24 mouse cellular contexts compared by ENCODE assay signal in the genomic region with DNA sequence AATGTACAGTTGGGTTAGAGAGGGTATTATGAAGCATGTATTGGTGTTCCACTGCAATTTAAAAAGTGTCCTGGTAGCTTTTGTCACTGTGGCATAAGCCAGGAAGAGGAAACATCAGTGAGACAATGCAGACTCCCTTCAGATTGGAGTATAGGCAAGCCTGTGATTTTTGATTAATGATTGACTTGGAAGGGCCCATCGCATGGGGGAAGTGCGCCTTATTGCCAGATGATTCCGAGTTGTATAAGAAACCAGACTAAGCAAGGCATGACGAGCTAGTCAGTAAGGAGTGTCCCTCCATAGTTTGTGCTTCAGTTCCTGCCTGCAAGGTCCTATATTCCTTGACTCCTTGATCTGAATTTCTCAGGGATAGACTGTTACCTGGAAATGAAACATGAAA.
DNase-seq lines count a peak whose midpoint lies in the region; ATAC-seq and TF ChIP-seq lines count a peak whose summit lies in the region.
"Had no signal": no experiment of that assay in that cellular context is flagged by ENCODE, and none has a peak within 500 bp of the region (broad histone marks: within the 10 kb centered on the region; RNA-seq: fewer than 3 reads in every experiment).

No protein-coding gene starts in this region.

- H3K4me2 ChIP-seq in intestine, embryonic 15.5 days (replicated peaks), result no peak overlapping the region
- no peak overlapping the region for H3K4me2 ChIP-seq in intestine, postnatal 0 days (replicated peaks; ENCODE audit: low read depth)
- H3K4me2 ChIP-seq in kidney, embryonic 15.5 days, result no peak overlapping the region
- H3K4me2 ChIP-seq in intestine, embryonic 16.5 days (ENCODE audit: low read depth, low read length), result no peak overlapping the region
- H3K4me2 ChIP-seq: embryonic facial prominence, embryonic 12.5 days; forebrain, embryonic 13.5 days had no signal

- H3K9ac ChIP-seq in intestine, embryonic 15.5 days, result no peak overlapping the region
- H3K9ac ChIP-seq in intestine, postnatal 0 days (ENCODE audit: low read depth, low read length), result no peak overlapping the region
- no peak overlapping the region for H3K9ac ChIP-seq in kidney, embryonic 15.5 days
- no peak overlapping the region for H3K9ac ChIP-seq in intestine, embryonic 16.5 days (ENCODE audit: low read depth, low read length)
- H3K9ac ChIP-seq: embryonic facial prominence, embryonic 12.5 days; forebrain, embryonic 13.5 days had no signal

- no peak overlapping the region for H3K27ac ChIP-seq in intestine, embryonic 15.5 days
- H3K27ac ChIP-seq in intestine, postnatal 0 days (ENCODE audit: low read depth, low read length), result no peak overlapping the region
- H3K27ac ChIP-seq in kidney, embryonic 15.5 days, result no peak overlapping the region
- H3K27ac ChIP-seq in layer of hippocampus, adult 2 months, result 0 out of 2 replicates have a peak overlapping the region, but pooled peaks have one; percentile 3
- no peak overlapping the region for H3K27ac ChIP-seq in intestine, embryonic 16.5 days (ENCODE audit: low read length)
- H3K27ac ChIP-seq: embryonic facial prominence, embryonic 10.5 days; embryonic facial prominence, embryonic 12.5 days; forebrain, embryonic 13.5 days had no signal

- no peaks in the 10 kb centered on the region for H3K4me1 ChIP-seq in intestine, embryonic 15.5 days (replicated peaks)
- H3K4me1 ChIP-seq in intestine, postnatal 0 days (replicated peaks; ENCODE audit: control insufficient read depth, insufficient read depth, low read length), result no peaks in the 10 kb centered on the region
- 0 out of 2 replicates have a peak, but pooled peaks cover 3% of the 10 kb centered on the region for H3K4me1 ChIP-seq in kidney, embryonic 15.5 days
- no peaks in the 10 kb centered on the region for H3K4me1 ChIP-seq in intestine, embryonic 16.5 days (ENCODE audit: control insufficient read depth, insufficient read depth, low read length)
- H3K4me1 ChIP-seq: embryonic facial prominence, embryonic 12.5 days had no signal

- no peaks in the 10 kb centered on the region for H3K9me3 ChIP-seq in intestine, embryonic 15.5 days
- no peaks in the 10 kb centered on the region for H3K9me3 ChIP-seq in intestine, postnatal 0 days (ENCODE audit: control insufficient read depth)
- H3K9me3 ChIP-seq in kidney, embryonic 15.5 days (replicated peaks), result no peaks in the 10 kb centered on the region
- H3K9me3 ChIP-seq in intestine, embryonic 16.5 days (ENCODE audit: control insufficient read depth, low read length), result no peaks in the 10 kb centered on the region
- H3K9me3 ChIP-seq: embryonic facial prominence, embryonic 10.5 days; embryonic facial prominence, embryonic 12.5 days; forebrain, embryonic 13.5 days had no signal

- WGBS in intestine, embryonic 15.5 days, result 53% methylated on average over 4 of the region's 4 CpGs
- 24% methylated on average over 4 of the region's 4 CpGs for WGBS in intestine, postnatal 0 days
- 68% methylated on average over 4 of the region's 4 CpGs for WGBS in kidney, embryonic 15.5 days
- 55% methylated on average over 4 of the region's 4 CpGs for WGBS in intestine, embryonic 16.5 days

- no peak overlapping the region for H3K4me3 ChIP-seq in intestine, embryonic 15.5 days (replicated peaks)
- no peak overlapping the region for H3K4me3 ChIP-seq in intestine, postnatal 0 days (ENCODE audit: low read depth, low read length)
- H3K4me3 ChIP-seq in kidney, embryonic 15.5 days (replicated peaks), result no peak overlapping the region
- H3K4me3 ChIP-seq in layer of hippocampus, adult 2 months, result no peak overlapping the region
- no peak overlapping the region for H3K4me3 ChIP-seq in intestine, embryonic 16.5 days (ENCODE audit: low read length)
- H3K4me3 ChIP-seq: embryonic facial prominence, embryonic 10.5 days; embryonic facial prominence, embryonic 12.5 days; forebrain, embryonic 13.5 days had no signal

- no peak for TF ChIP-seq CTCF in intestine, postnatal 0 days (IDR thresholded peaks at IDR 0.05; ENCODE audit: low read depth)
- no peak for TF ChIP-seq CTCF in layer of hippocampus, adult 2 months (conservative IDR thresholded peaks at IDR 0.05)

- no peaks in the 10 kb centered on the region for H3K27me3 ChIP-seq in intestine, embryonic 15.5 days (replicated peaks)
- no peaks in the 10 kb centered on the region for H3K27me3 ChIP-seq in intestine, postnatal 0 days (replicated peaks; ENCODE audit: control insufficient read depth, insufficient read depth, low read length)
- H3K27me3 ChIP-seq in kidney, embryonic 15.5 days, result no peaks in the 10 kb centered on the region
- H3K27me3 ChIP-seq in intestine, embryonic 16.5 days (replicated peaks; ENCODE audit: control insufficient read depth, insufficient read depth, low read length), result no peaks in the 10 kb centered on the region
- H3K27me3 ChIP-seq: CH12.LX; embryonic facial prominence, embryonic 12.5 days; forebrain, embryonic 13.5 days; Patski had no signal

- ATAC-seq in intestine, embryonic 15.5 days, result 0 out of 2 replicates have a peak, but pooled peaks have one; percentile 47
- ATAC-seq in intestine, postnatal 0 days, result no peak
- peak; percentile 79; the same call in 1 of the 2 replicates for ATAC-seq in kidney, embryonic 15.5 days (replicated peaks; ENCODE audit: low FRiP score)
- 0 out of 2 replicates have a peak, but pooled peaks have one; percentile 40 for ATAC-seq in intestine, embryonic 16.5 days
- ATAC-seq: activated CD4-positive, CD25-positive, alpha-beta regulatory T cell, adult 4 months; CD4-positive, CD25-positive, alpha-beta regulatory T cell, adult 4 months; forebrain, embryonic 13.5 days; Patski had no signal

- no peak for DNase-seq in kidney, adult 9 months
- DNase-seq in layer of hippocampus, adult 2 months (ENCODE audit: low spot score in 2 of 2), result no peak
- no peak for DNase-seq in layer of hippocampus, postnatal 10 days (ENCODE audit: low spot score in 2 of 2)
- DNase-seq: adrenal gland, adult 8-10 months; adrenal gland, postnatal 14 days; adrenal gland, postnatal 36 days; B cell, adult 2 months; cerebellum, adult 11-12 months; cerebellum, adult 2 months; cerebellum, adult 9-10 months; cerebellum, postnatal 10 days; cerebellum, postnatal 25 days had no signal

- no peaks in the 10 kb centered on the region for H3K36me3 ChIP-seq in intestine, embryonic 15.5 days
- no peaks in the 10 kb centered on the region for H3K36me3 ChIP-seq in intestine, postnatal 0 days (ENCODE audit: control insufficient read depth, insufficient read depth)
- H3K36me3 ChIP-seq in kidney, embryonic 15.5 days, result no peaks in the 10 kb centered on the region
- no peaks in the 10 kb centered on the region for H3K36me3 ChIP-seq in intestine, embryonic 16.5 days (ENCODE audit: control insufficient read depth, insufficient read depth, low read length)
- H3K36me3 ChIP-seq: embryonic facial prominence, embryonic 10.5 days; embryonic facial prominence, embryonic 12.5 days; G1E had no signal
